In genomic region chr17:24514270-24515257, GRCm38 (mm10) we compare ENCODE assay signal across 8 mouse cellular contexts. TPM values are rescaled to one million over a fixed set of nuclear protein-coding genes. Genes with fewer than 3 reads are reported as not detected.
A peak's percentile ranks its signal among the peaks of the same experiment; 100 is the strongest.
DNase-seq lines count a peak whose midpoint lies in the region; ATAC-seq and TF ChIP-seq lines count a peak whose summit lies in the region.

No protein-coding gene starts in this region.

- no peaks in the 10 kb centered on the region for H3K4me1 ChIP-seq in midbrain, embryonic 13.5 days (replicated peaks)
- no peaks in the 10 kb centered on the region for H3K4me1 ChIP-seq in midbrain, embryonic 16.5 days (ENCODE audit: control insufficient read depth, insufficient read depth, low read length)
- no peaks in the 10 kb centered on the region for H3K4me1 ChIP-seq in hindbrain, postnatal 0 days (ENCODE audit: insufficient read depth, low read length)
- H3K4me1 ChIP-seq in liver, embryonic 13.5 days (replicated peaks) = peaks cover 8% of the 10 kb centered on the region
- H3K4me1 ChIP-seq in stomach, embryonic 15.5 days = no peaks in the 10 kb centered on the region

- no peak; the same call in 1 of the 2 replicates for ATAC-seq in midbrain, embryonic 13.5 days
- ATAC-seq in midbrain, embryonic 16.5 days = no peak
- ATAC-seq in hindbrain, postnatal 0 days = no peak
- peak; percentile 44; the same call in 1 of the 2 replicates for ATAC-seq in liver, embryonic 13.5 days (ENCODE audit: low read depth)
- ATAC-seq in stomach, embryonic 15.5 days (ENCODE audit: insufficient read depth, low FRiP score, low read depth) = 0 out of 2 replicates have a peak, but pooled peaks have one; percentile 5

- H3K4me3 ChIP-seq in midbrain, embryonic 13.5 days (replicated peaks) = no peak overlapping the region
- no peak overlapping the region for H3K4me3 ChIP-seq in midbrain, embryonic 16.5 days (ENCODE audit: low read depth, low read length)
- H3K4me3 ChIP-seq in hindbrain, postnatal 0 days (ENCODE audit: low read length) = no peak overlapping the region
- H3K4me3 ChIP-seq in liver, embryonic 13.5 days (replicated peaks) = no peak overlapping the region
- no peak overlapping the region for H3K4me3 ChIP-seq in stomach, embryonic 15.5 days (replicated peaks)

- H3K27ac ChIP-seq in midbrain, embryonic 13.5 days = no peak overlapping the region
- H3K27ac ChIP-seq in midbrain, embryonic 16.5 days (ENCODE audit: low read length) = no peak overlapping the region; the same call in 1 of the 2 replicates
- 0 out of 2 replicates have a peak overlapping the region, but pooled peaks have one; percentile 15 for H3K27ac ChIP-seq in hindbrain, postnatal 0 days
- H3K27ac ChIP-seq in liver, embryonic 13.5 days = no peak overlapping the region
- peak overlapping the region; percentile 28; the same call in 1 of the 2 replicates for H3K27ac ChIP-seq in stomach, embryonic 15.5 days

- H3K9me3 ChIP-seq in midbrain, embryonic 13.5 days = no peaks in the 10 kb centered on the region
- no peaks in the 10 kb centered on the region for H3K9me3 ChIP-seq in midbrain, embryonic 16.5 days (replicated peaks; ENCODE audit: control insufficient read depth, low read length, poor library complexity, severe bottlenecking)
- no peaks in the 10 kb centered on the region for H3K9me3 ChIP-seq in hindbrain, postnatal 0 days (ENCODE audit: low read length)
- H3K9me3 ChIP-seq in liver, embryonic 13.5 days (replicated peaks) = no peaks in the 10 kb centered on the region
- H3K9me3 ChIP-seq in stomach, embryonic 15.5 days = no peaks in the 10 kb centered on the region

- DNase-seq in hindbrain, postnatal 0 days (ENCODE audit: low spot score) = no peak
- DNase-seq in liver, embryonic 13.5 days = no peak
- no peak for DNase-seq in left cerebral cortex, adult 9 months (ENCODE audit: low spot score in 2 of 2)
- DNase-seq in cerebellum, adult 9-10 months = no peak
- no peak for DNase-seq in gastrocnemius, adult 8-10 months (ENCODE audit: low spot score in 2 of 2)

- H3K9ac ChIP-seq in midbrain, embryonic 13.5 days (replicated peaks) = 0 out of 2 replicates have a peak overlapping the region, but pooled peaks have one; percentile 19
- no peak overlapping the region for H3K9ac ChIP-seq in midbrain, embryonic 16.5 days (ENCODE audit: low read depth, low read length)
- H3K9ac ChIP-seq in hindbrain, postnatal 0 days (replicated peaks; ENCODE audit: low read length) = no peak overlapping the region
- H3K9ac ChIP-seq in liver, embryonic 13.5 days = no peak overlapping the region
- H3K9ac ChIP-seq in stomach, embryonic 15.5 days = no peak overlapping the region

- H3K27me3 ChIP-seq in midbrain, embryonic 13.5 days = no peaks in the 10 kb centered on the region
- no peaks in the 10 kb centered on the region for H3K27me3 ChIP-seq in midbrain, embryonic 16.5 days (ENCODE audit: control insufficient read depth, insufficient read depth, low read depth, low read length)
- H3K27me3 ChIP-seq in hindbrain, postnatal 0 days (ENCODE audit: insufficient read depth, low read length) = no peaks in the 10 kb centered on the region
- H3K27me3 ChIP-seq in liver, embryonic 13.5 days = no peaks in the 10 kb centered on the region
- H3K27me3 ChIP-seq in stomach, embryonic 15.5 days (replicated peaks) = no peaks in the 10 kb centered on the region

- H3K4me2 ChIP-seq in midbrain, embryonic 13.5 days (replicated peaks) = no peak overlapping the region
- H3K4me2 ChIP-seq in midbrain, embryonic 16.5 days (ENCODE audit: low read length) = no peak overlapping the region
- no peak overlapping the region for H3K4me2 ChIP-seq in hindbrain, postnatal 0 days (ENCODE audit: low read depth, low read length)
- H3K4me2 ChIP-seq in liver, embryonic 13.5 days = no peak overlapping the region
- no peak overlapping the region for H3K4me2 ChIP-seq in stomach, embryonic 15.5 days

- WGBS in midbrain, embryonic 13.5 days = 92% methylated on average over 24 of the region's 24 CpGs
- 88% methylated on average over 24 of the region's 24 CpGs for WGBS in midbrain, embryonic 16.5 days
- 88% methylated on average over 24 of the region's 24 CpGs for WGBS in hindbrain, postnatal 0 days
- 79% methylated on average over 24 of the region's 24 CpGs for WGBS in liver, embryonic 13.5 days (ENCODE audit: insufficient replicate concordance)
- WGBS in stomach, embryonic 15.5 days = 83% methylated on average over 24 of the region's 24 CpGs

- peaks cover 93% of the 10 kb centered on the region for H3K36me3 ChIP-seq in midbrain, embryonic 13.5 days
- peaks cover 43% of the 10 kb centered on the region for H3K36me3 ChIP-seq in midbrain, embryonic 16.5 days (ENCODE audit: control insufficient read depth, insufficient read depth, low read length)
- peaks cover 70% of the 10 kb centered on the region for H3K36me3 ChIP-seq in hindbrain, postnatal 0 days (ENCODE audit: insufficient read depth, low read length)
- H3K36me3 ChIP-seq in liver, embryonic 13.5 days = peaks cover 98% of the 10 kb centered on the region
- peaks cover 58% of the 10 kb centered on the region for H3K36me3 ChIP-seq in stomach, embryonic 15.5 days

- no peak for TF ChIP-seq CTCF in hindbrain, postnatal 0 days (IDR thresholded peaks at IDR 0.05; ENCODE audit: low read depth)

RNA-seq across cellular contexts. Expression of gene Traf7, which starts 13.2 kb away (rescaled TPM):
- polyA plus RNA-seq in midbrain, embryonic 13.5 days (2015; fragmentation: Nextera tagmentation; extraction: Ambion mirVana) = 97.3 and 106 TPM in 2 replicates
- polyA plus RNA-seq in midbrain, embryonic 16.5 days (2015; fragmentation: Nextera tagmentation; extraction: Ambion mirVana) = 103 and 104 TPM in 2 replicates
- 159 and 165 TPM in 2 replicates for total RNA-seq in hindbrain, postnatal 0 days (2014; rRNA removed)
- polyA plus RNA-seq in hindbrain, postnatal 0 days (2015; fragmentation: Nextera tagmentation; extraction: Ambion mirVana) = 64.0 and 66.1 TPM in 2 replicates
- 40.7 and 43.9 TPM in 2 replicates for polyA plus RNA-seq in liver, embryonic 13.5 days (2015; fragmentation: Nextera tagmentation; extraction: Ambion mirVana)
- 82.7 and 84.2 TPM in 2 replicates for polyA plus RNA-seq in stomach, embryonic 15.5 days (2015; fragmentation: Nextera tagmentation; extraction: Ambion mirVana)
- 10 to 100 TPM; 25.0 to 28.2 (median 26.2) TPM for total RNA-seq in gastrocnemius, adult 8-10 months (2022)

RNA-seq across cellular contexts. Expression of gene Rab26, which starts 19.4 kb away (rescaled TPM):
- polyA plus RNA-seq in midbrain, embryonic 13.5 days (2015; fragmentation: Nextera tagmentation; extraction: Ambion mirVana) = 2.9 TPM in 2 replicates
- polyA plus RNA-seq in midbrain, embryonic 16.5 days (2015; fragmentation: Nextera tagmentation; extraction: Ambion mirVana) = 9.1 and 14.7 TPM in 2 replicates
- 2.7 and 4.0 TPM in 2 replicates for total RNA-seq in hindbrain, postnatal 0 days (2014; rRNA removed)
- polyA plus RNA-seq in hindbrain, postnatal 0 days (2015; fragmentation: Nextera tagmentation; extraction: Ambion mirVana) = 10.6 and 14.7 TPM in 2 replicates
- 0.88 and 0.99 TPM in 2 replicates for polyA plus RNA-seq in liver, embryonic 13.5 days (2015; fragmentation: Nextera tagmentation; extraction: Ambion mirVana)
- 8.3 and 11.6 TPM in 2 replicates for polyA plus RNA-seq in stomach, embryonic 15.5 days (2015; fragmentation: Nextera tagmentation; extraction: Ambion mirVana)
- total RNA-seq in gastrocnemius, adult 8-10 months (2022) = under 1 TPM in 1 of 4 experiments, not detected in 3; 0.27 TPM

RNA-seq across cellular contexts. Expression of gene Caskin1, which starts 26.2 kb away (rescaled TPM):
- 24.7 and 29.1 TPM in 2 replicates for polyA plus RNA-seq in midbrain, embryonic 13.5 days (2015; fragmentation: Nextera tagmentation; extraction: Ambion mirVana)
- 43.6 and 45.7 TPM in 2 replicates for polyA plus RNA-seq in midbrain, embryonic 16.5 days (2015; fragmentation: Nextera tagmentation; extraction: Ambion mirVana)
- total RNA-seq in hindbrain, postnatal 0 days (2014; rRNA removed) = 152 and 163 TPM in 2 replicates
- polyA plus RNA-seq in hindbrain, postnatal 0 days (2015; fragmentation: Nextera tagmentation; extraction: Ambion mirVana) = 42.1 and 43.7 TPM in 2 replicates
- polyA plus RNA-seq in liver, embryonic 13.5 days (2015; fragmentation: Nextera tagmentation; extraction: Ambion mirVana) = 0.15 and 0.20 TPM in 2 replicates
- polyA plus RNA-seq in stomach, embryonic 15.5 days (2015; fragmentation: Nextera tagmentation; extraction: Ambion mirVana) = 2.6 and 3.0 TPM in 2 replicates
- under 1 TPM in 2 of 4 experiments, not detected in 2; 0.05 to 0.21 TPM for total RNA-seq in gastrocnemius, adult 8-10 months (2022)

RNA-seq across cellular contexts. Expression of gene Pkd1, which starts 35.1 kb away (rescaled TPM):
- 17.7 and 19.4 TPM in 2 replicates for polyA plus RNA-seq in midbrain, embryonic 13.5 days (2015; fragmentation: Nextera tagmentation; extraction: Ambion mirVana)
- polyA plus RNA-seq in midbrain, embryonic 16.5 days (2015; fragmentation: Nextera tagmentation; extraction: Ambion mirVana) = 20.1 and 22.4 TPM in 2 replicates
- 87.9 and 99.2 TPM in 2 replicates for total RNA-seq in hindbrain, postnatal 0 days (2014; rRNA removed)
- 14.9 and 16.0 TPM in 2 replicates for polyA plus RNA-seq in hindbrain, postnatal 0 days (2015; fragmentation: Nextera tagmentation; extraction: Ambion mirVana)
- 2.2 and 3.3 TPM in 2 replicates for polyA plus RNA-seq in liver, embryonic 13.5 days (2015; fragmentation: Nextera tagmentation; extraction: Ambion mirVana)
- 27.3 and 29.0 TPM in 2 replicates for polyA plus RNA-seq in stomach, embryonic 15.5 days (2015; fragmentation: Nextera tagmentation; extraction: Ambion mirVana)
- 10 to 100 TPM; 14.6 to 20.4 (median 19.0) TPM for total RNA-seq in gastrocnemius, adult 8-10 months (2022)

RNA-seq across cellular contexts. Expression of gene Mlst8, which starts 35.7 kb away (rescaled TPM):
- polyA plus RNA-seq in midbrain, embryonic 13.5 days (2015; fragmentation: Nextera tagmentation; extraction: Ambion mirVana) = 38.6 and 41.4 TPM in 2 replicates
- polyA plus RNA-seq in midbrain, embryonic 16.5 days (2015; fragmentation: Nextera tagmentation; extraction: Ambion mirVana) = 36.5 and 37.2 TPM in 2 replicates
- 45.9 and 55.3 TPM in 2 replicates for total RNA-seq in hindbrain, postnatal 0 days (2014; rRNA removed)
- 26.3 and 26.4 TPM in 2 replicates for polyA plus RNA-seq in hindbrain, postnatal 0 days (2015; fragmentation: Nextera tagmentation; extraction: Ambion mirVana)
- 11.7 and 13.8 TPM in 2 replicates for polyA plus RNA-seq in liver, embryonic 13.5 days (2015; fragmentation: Nextera tagmentation; extraction: Ambion mirVana)
- polyA plus RNA-seq in stomach, embryonic 15.5 days (2015; fragmentation: Nextera tagmentation; extraction: Ambion mirVana) = 25.0 and 30.5 TPM in 2 replicates
- total RNA-seq in gastrocnemius, adult 8-10 months (2022) = 10 to 100 TPM in 2 of 4 experiments, 1 to 10 TPM in 2; 8.2 to 11.3 (median 9.6) TPM

Comparison
In these comparisons a context has a peak if more than half of its experiments do, and no peak if none do; other contexts are left out.
1. ATAC-seq: peak in liver, embryonic 13.5 days (single experiment) and stomach, embryonic 15.5 days (single experiment); none in midbrain, embryonic 13.5 days (single experiment), midbrain, embryonic 16.5 days (single experiment) and hindbrain, postnatal 0 days (single experiment).
2. H3K27ac ChIP-seq: peak in hindbrain, postnatal 0 days (single experiment) and stomach, embryonic 15.5 days (single experiment); none in midbrain, embryonic 13.5 days (single experiment), midbrain, embryonic 16.5 days (single experiment) and liver, embryonic 13.5 days (single experiment).